Mouse (Mus musculus) left cerebral cortex, postnatal 4 days (tissue): ENCODE measurements around the gene Dcun1d5. TPM values are rescaled to one million over a fixed set of nuclear protein-coding genes. Genes with fewer than 3 reads are reported as not detected.
"Not testable (repeated sequence)": the region's sequence is repeated elsewhere in the genome, so short reads cannot be mapped to it uniquely, and the experiment has no call there.

Experiments used
- DNase-seq: peaks from one replicate; pipeline ENCODE4 v3.0.0-alpha.2; 2022
- intact Hi-C: fragments of 180-260 bp; cut with DNase I; formaldehyde crosslinking; loops from one replicate; pipeline ENCODE4 v1.15.1; 2025
- total RNA-seq, 2 experiments: library from RNA; stranded (reverse); gene quantifications; 2 replicates each; pipeline ENCODE4 v1.2.3; 2021

Dcun1d5 gene
- total RNA-seq = 10 to 100 TPM; 74.8 to 93.6 TPM

- intact Hi-C loops = no loop called here
- peak; percentile 92 for DNase-seq
Measured at GRCm38 (mm10) chr9:7184172-7184896, at the start of gene Dcun1d5, which contains the start of gene Dync2h1. Dcun1d5 (plus strand) TSS chr9:7184520. Dync2h1 (minus strand) TSS chr9:7184446.

- DNase-seq = no peak
- intact Hi-C loops = no loop called here
Measured at GRCm38 (mm10) chr9:7154391-7154790, 29.9 kb upstream of the Dcun1d5 start.

- intact Hi-C loops = no loop called here
- DNase-seq = no peak
Measured at GRCm38 (mm10) chr9:7158605-7159004, 25.7 kb upstream of the Dcun1d5 start.

GRCm38 (mm10) chr9:7159718-7160117, 24.6 kb upstream of the Dcun1d5 start:
- no peak for DNase-seq
- intact Hi-C loops = no loop called here

GRCm38 (mm10) chr9:7160688-7161087, 23.6 kb upstream of the Dcun1d5 start:
- DNase-seq = no peak
- intact Hi-C loops = no loop called here

GRCm38 (mm10) chr9:7167339-7167998, 16.9 kb upstream of the Dcun1d5 start:
- no peak for DNase-seq

GRCm38 (mm10) chr9:7173756-7174155, 10.6 kb upstream of the Dcun1d5 start:
- DNase-seq = no peak
- intact Hi-C loops = no loop called here

More at GRCm38 (mm10) chr9:7167339-7167998, 16.9 kb upstream of the Dcun1d5 start:
- intact Hi-C loops = no loop called here

GRCm38 (mm10) chr9:7176618-7177610, 7.4 kb upstream of the Dcun1d5 start:
- intact Hi-C loops = no loop called here
- peak; percentile 92 for DNase-seq

GRCm38 (mm10) chr9:7184897-7185291, 574 bp downstream of the Dcun1d5 start:
- intact Hi-C loops = no loop called here
- DNase-seq = peak; percentile 37

GRCm38 (mm10) chr9:7190694-7191093, 6.4 kb downstream of the Dcun1d5 start:
- intact Hi-C loops, DNase-seq: not testable (repeated sequence)

GRCm38 (mm10) chr9:7216240-7216639, 31.9 kb downstream of the Dcun1d5 start:
- intact Hi-C loops = loop anchor here (5.0 kb wide), 1 partner anchor 376 kb away; no protein-coding TSS in a partner anchor
- peak; percentile 1 for DNase-seq

GRCm38 (mm10) chr9:7221024-7221423, 36.7 kb downstream of the Dcun1d5 start:
- no peak for DNase-seq
- intact Hi-C loops = no loop called here

GRCm38 (mm10) chr9:7221460-7221859, 37.1 kb downstream of the Dcun1d5 start:
- intact Hi-C loops = no loop called here
- DNase-seq = no peak

- DNase-seq = no peak
- intact Hi-C loops = no loop called here
Measured at GRCm38 (mm10) chr9:7238619-7239018, 54.3 kb downstream of the Dcun1d5 start.

GRCm38 (mm10) chr9:7239967-7240366, 55.6 kb downstream of the Dcun1d5 start:
- DNase-seq = no peak
- intact Hi-C loops = no loop called here

GRCm38 (mm10) chr9:7252797-7253654, 68.7 kb downstream of the Dcun1d5 start:
- DNase-seq = no peak
- intact Hi-C loops = no loop called here
